Mouse (Mus musculus) forebrain, embryonic 13.5 days (tissue): Measurements from ENCODE around the gene Wipf1. TPM values are rescaled to one million over a fixed set of nuclear protein-coding genes. Genes with fewer than 3 reads are reported as not detected.
A peak's percentile ranks its signal among the peaks of the same experiment; 100 is the strongest.
"Not testable (repeated sequence)": the region's sequence is repeated elsewhere in the genome, so short reads cannot be mapped to it uniquely, and the experiment has no call there.

Source experiments
- ATAC-seq: fragments of 200-750 bp; cut with Nextera tagmentation; 2 replicates; pipeline ENCODE4 v1.8.0; 2017
- H3K27ac ChIP-seq: fragments of 300-500 bp; sonication (generic); 2 replicates; pipeline ENCODE4 v1.5.1; 2015; ENCODE audit warnings: inconsistent platforms, mild to moderate bottlenecking, moderate library complexity
- H3K27me3 ChIP-seq: fragments of 300-500 bp; sonication (generic); 2 replicates; pipeline ENCODE4 v1.6.1; 2015; ENCODE audit warnings: mild to moderate bottlenecking, inconsistent platforms
- H3K36me3 ChIP-seq: fragments of 300-500 bp; sonication (generic); 2 replicates; pipeline ENCODE4 v1.6.1; 2015; ENCODE audit warnings: mild to moderate bottlenecking, inconsistent platforms; ENCODE audit not compliant: poor library complexity, severe bottlenecking
- H3K4me1 ChIP-seq: fragments of 300-500 bp; sonication (generic); 2 replicates; pipeline ENCODE4 v1.6.1; 2015; ENCODE audit warnings: inconsistent platforms
- H3K4me2 ChIP-seq: fragments of 300-500 bp; sonication (generic); 2 replicates; pipeline ENCODE4 v1.6.1; 2015; ENCODE audit warnings: inconsistent platforms, mild to moderate bottlenecking, moderate library complexity
- H3K4me3 ChIP-seq: fragments of 300-500 bp; sonication (generic); 2 replicates; pipeline ENCODE4 v1.5.1; 2015; ENCODE audit warnings: mild to moderate bottlenecking, inconsistent platforms
- H3K9ac ChIP-seq: fragments of 300-500 bp; sonication (generic); 2 replicates; pipeline ENCODE4 v1.6.1; 2015; ENCODE audit warnings: mild to moderate bottlenecking, inconsistent platforms
- H3K9me3 ChIP-seq: fragments of 300-500 bp; sonication (generic); replicated peaks from 2 replicates; pipeline ENCODE4 v1.6.1; 2016; ENCODE audit warnings: inconsistent platforms
- WGBS: fragments of 180-500 bp; shearing (Covaris S2); methylation state at CpG from one replicate; pipeline ENCODE4 v1.1.7; 2015; 5-methylcytosine and 5-hydroxymethylcytosine counted together
- polyA plus RNA-seq: library from polyadenylated mRNA; unstranded; fragments of >200 nt; fragmentation: Nextera tagmentation; extraction: Ambion mirVana; gene quantifications from 2 replicates; pipeline ENCODE4 v1.2.1, GENCODE M21; 2015

The Wipf1 gene
- polyA plus RNA-seq, 1 experiment from 2014 or later = 2.4 TPM

GRCm38 (mm10) chr2:73561665-73562063, 32.1 kb upstream of the Wipf1 start:
- Histone ChIP-seq H3K9ac (0 out of 2 replicates have a peak overlapping the region, but pooled peaks have one; percentile 43), H3K27me3 (no peaks in the 10 kb centered on the region)
- 2% methylated on average over 8 of the region's 8 CpGs for WGBS

GRCm38 (mm10) chr2:73560899-73561664, 31.5 kb upstream of the Wipf1 start:
- no peaks in the 10 kb centered on the region for H3K36me3 ChIP-seq
- no peaks in the 10 kb centered on the region for H3K27me3 ChIP-seq
- H3K9ac ChIP-seq = peak overlapping the region; percentile 43; the same call in 1 of the 2 replicates
- no peaks in the 10 kb centered on the region for H3K9me3 ChIP-seq
- ATAC-seq = peak; percentile 60
- peak overlapping the region; percentile 67 for H3K4me2 ChIP-seq
- peak overlapping the region; percentile 37 for H3K4me3 ChIP-seq
- peaks cover 15% of the 10 kb centered on the region for H3K4me1 ChIP-seq
- 1% methylated on average over 23 of the region's 23 CpGs for WGBS
- no peak overlapping the region for H3K27ac ChIP-seq

More at GRCm38 (mm10) chr2:73561665-73562063, 32.1 kb upstream of the Wipf1 start:
- no peaks in the 10 kb centered on the region for H3K36me3 ChIP-seq
- H3K4me2 ChIP-seq = peak overlapping the region; percentile 67
- H3K9me3 ChIP-seq = no peaks in the 10 kb centered on the region
- peak; percentile 72 for ATAC-seq
- no peak overlapping the region for H3K27ac ChIP-seq
- peaks cover 16% of the 10 kb centered on the region for H3K4me1 ChIP-seq
- peak overlapping the region; percentile 37 for H3K4me3 ChIP-seq

- peak overlapping the region; percentile 43; the same call in 1 of the 2 replicates for H3K9ac ChIP-seq
- H3K36me3 ChIP-seq = no peaks in the 10 kb centered on the region
- no peaks in the 10 kb centered on the region for H3K27me3 ChIP-seq
- no peak overlapping the region for H3K27ac ChIP-seq
- no peak for ATAC-seq
- H3K9me3 ChIP-seq = no peaks in the 10 kb centered on the region
- H3K4me1 ChIP-seq = peaks cover 12% of the 10 kb centered on the region
- peak overlapping the region; percentile 67 for H3K4me2 ChIP-seq
- H3K4me3 ChIP-seq = peak overlapping the region; percentile 37
- WGBS = 42% methylated on average over 7 of the region's 7 CpGs
Observed at GRCm38 (mm10) chr2:73560445-73560844, 30.9 kb upstream of the Wipf1 start.

- H3K27ac ChIP-seq = no peak overlapping the region
- H3K36me3 ChIP-seq = no peaks in the 10 kb centered on the region
- H3K27me3 ChIP-seq = no peaks in the 10 kb centered on the region
- H3K4me3 ChIP-seq = no peak overlapping the region
- H3K4me2 ChIP-seq = no peak overlapping the region
- peaks cover 12% of the 10 kb centered on the region for H3K4me1 ChIP-seq
- 87% methylated on average over 8 of the region's 8 CpGs for WGBS
- no peak for ATAC-seq
- H3K9me3 ChIP-seq = no peaks in the 10 kb centered on the region
- H3K9ac ChIP-seq = no peak overlapping the region
Observed at GRCm38 (mm10) chr2:73557956-73558355, 28.4 kb upstream of the Wipf1 start.

- H3K9me3 ChIP-seq, H3K27ac ChIP-seq, H3K9ac ChIP-seq, H3K36me3 ChIP-seq, ATAC-seq, H3K27me3 ChIP-seq, H3K4me3 ChIP-seq, H3K4me2 ChIP-seq: not testable (repeated sequence)
- 96% methylated on average over 3 of the region's 3 CpGs for WGBS
- peaks cover 12% of the 10 kb centered on the region for H3K4me1 ChIP-seq
Observed at GRCm38 (mm10) chr2:73557061-73557460, 27.5 kb upstream of the Wipf1 start.

GRCm38 (mm10) chr2:73554389-73554788, 24.9 kb upstream of the Wipf1 start:
- Histone ChIP-seq H3K9me3 (no peaks in the 10 kb centered on the region), H3K27me3 (no peaks in the 10 kb centered on the region), H3K4me1 (no peaks in the 10 kb centered on the region), H3K4me3 (no peak overlapping the region), H3K27ac (no peak overlapping the region), H3K9ac (no peak overlapping the region), H3K4me2 (no peak overlapping the region), H3K36me3 (no peaks in the 10 kb centered on the region)
- WGBS = 70% methylated on average over 3 of the region's 3 CpGs
- no peak for ATAC-seq

GRCm38 (mm10) chr2:73552926-73553325, 23.4 kb upstream of the Wipf1 start:
- H3K27ac ChIP-seq = no peak overlapping the region
- WGBS = 84% methylated on average over 3 of the region's 3 CpGs
- H3K27me3 ChIP-seq = peaks cover 4% of the 10 kb centered on the region; the same call in 1 of the 2 replicates
- no peak overlapping the region for H3K9ac ChIP-seq
- H3K4me1 ChIP-seq = no peaks in the 10 kb centered on the region
- H3K36me3 ChIP-seq = no peaks in the 10 kb centered on the region
- no peak for ATAC-seq
- H3K9me3 ChIP-seq = no peaks in the 10 kb centered on the region
- H3K4me3 ChIP-seq = no peak overlapping the region
- H3K4me2 ChIP-seq = no peak overlapping the region

GRCm38 (mm10) chr2:73550725-73551124, 21.2 kb upstream of the Wipf1 start:
- no peak for ATAC-seq
- no peaks in the 10 kb centered on the region for H3K4me1 ChIP-seq
- H3K27ac ChIP-seq = no peak overlapping the region
- H3K9me3 ChIP-seq = no peaks in the 10 kb centered on the region
- no peak overlapping the region for H3K4me3 ChIP-seq
- H3K27me3 ChIP-seq = peaks cover 4% of the 10 kb centered on the region; the same call in 1 of the 2 replicates
- H3K36me3 ChIP-seq = no peaks in the 10 kb centered on the region
- no peak overlapping the region for H3K9ac ChIP-seq
- WGBS = 21% methylated on average over 6 of the region's 6 CpGs
- no peak overlapping the region for H3K4me2 ChIP-seq

- H3K4me1 ChIP-seq = no peaks in the 10 kb centered on the region
- H3K4me2 ChIP-seq = no peak overlapping the region
- 65% methylated on average over 2 of the region's 2 CpGs for WGBS
- no peak overlapping the region for H3K27ac ChIP-seq
- no peaks in the 10 kb centered on the region for H3K36me3 ChIP-seq
- H3K4me3 ChIP-seq = no peak overlapping the region
- H3K9ac ChIP-seq = no peak overlapping the region
- no peaks in the 10 kb centered on the region for H3K9me3 ChIP-seq
- peaks cover 4% of the 10 kb centered on the region; the same call in 1 of the 2 replicates for H3K27me3 ChIP-seq
- ATAC-seq = no peak
Observed at GRCm38 (mm10) chr2:73548542-73548941, 19.0 kb upstream of the Wipf1 start.

- H3K4me3 ChIP-seq = no peak overlapping the region
- H3K4me2 ChIP-seq = no peak overlapping the region
- no peaks in the 10 kb centered on the region for H3K4me1 ChIP-seq
- no peaks in the 10 kb centered on the region for H3K36me3 ChIP-seq
- WGBS = 95% methylated on average over 4 of the region's 4 CpGs
- no peak overlapping the region for H3K27ac ChIP-seq
- no peak for ATAC-seq
- peaks cover 4% of the 10 kb centered on the region; the same call in 1 of the 2 replicates for H3K27me3 ChIP-seq
- no peak overlapping the region for H3K9ac ChIP-seq
- no peaks in the 10 kb centered on the region for H3K9me3 ChIP-seq
Observed at GRCm38 (mm10) chr2:73547256-73547655, 17.7 kb upstream of the Wipf1 start.

GRCm38 (mm10) chr2:73545556-73545955, 16.0 kb upstream of the Wipf1 start:
- WGBS = 84% methylated on average over 2 of the region's 2 CpGs
- Histone ChIP-seq H3K36me3 (no peaks in the 10 kb centered on the region), H3K27me3 (peaks cover 6% of the 10 kb centered on the region), H3K4me1 (0 out of 2 replicates have a peak, but pooled peaks cover 2% of the 10 kb centered on the region), H3K27ac (no peak overlapping the region), H3K9ac (no peak overlapping the region), H3K4me3 (no peak overlapping the region), H3K4me2 (no peak overlapping the region), H3K9me3 (no peaks in the 10 kb centered on the region)
- ATAC-seq = peak; percentile 36; the same call in 1 of the 2 replicates

- Histone ChIP-seq H3K36me3 (no peaks in the 10 kb centered on the region), H3K27me3 (peaks cover 2% of the 10 kb centered on the region; the same call in 1 of the 2 replicates), H3K4me3 (no peak overlapping the region), H3K4me2 (0 out of 2 replicates have a peak overlapping the region, but pooled peaks have one; percentile 7), H3K9me3 (no peaks in the 10 kb centered on the region), H3K4me1 (0 out of 2 replicates have a peak, but pooled peaks cover 6% of the 10 kb centered on the region), H3K27ac (no peak overlapping the region), H3K9ac (no peak overlapping the region)
- no peak for ATAC-seq
- 42% methylated on average over 16 of the region's 16 CpGs for WGBS
Observed at GRCm38 (mm10) chr2:73540450-73541162, 11.1 kb upstream of the Wipf1 start.
